Mouse (Mus musculus): ENCODE data around the gene Pcdh7. TPM values are rescaled to one million over a fixed set of nuclear protein-coding genes. Genes with fewer than 3 reads are reported as not detected.

Pcdh7 gene
- polyA plus RNA-seq, 1 experiment from 2014 or later: 8.8 TPM

- H3K9me3 ChIP-seq (ENCODE audit: control insufficient read depth, low read length): no peaks in the 10 kb centered on the region
- no peak overlapping the region for H3K4me2 ChIP-seq (ENCODE audit: low read length)
- H3K27ac ChIP-seq (ENCODE audit: low read depth): no peak overlapping the region
- DNase-seq (ENCODE audit: low spot score): no peak
- ATAC-seq (replicated peaks; ENCODE audit: low FRiP score, low TSS enrichment, low read depth): no peak
- no peaks in the 10 kb centered on the region for H3K4me1 ChIP-seq (replicated peaks; ENCODE audit: control insufficient read depth, insufficient read depth, low read length)
- H3K36me3 ChIP-seq (ENCODE audit: control insufficient read depth, insufficient read depth, low read length): no peaks in the 10 kb centered on the region
- no peaks in the 10 kb centered on the region for H3K27me3 ChIP-seq (replicated peaks; ENCODE audit: control insufficient read depth, insufficient read depth, low read length)
- H3K4me3 ChIP-seq (ENCODE audit: low read depth, low read length): no peak overlapping the region
- no peak overlapping the region for H3K9ac ChIP-seq (ENCODE audit: low read length)
- WGBS: 91% methylated on average over 3 of the region's 3 CpGs
Observed at GRCm38 (mm10) chr5:57803108-57803507, 85.3 kb downstream of the Pcdh7 start.

GRCm38 (mm10) chr5:57803890-57804289 lies 86.1 kb downstream of the Pcdh7 start:
- H3K27me3 ChIP-seq (replicated peaks; ENCODE audit: control insufficient read depth, insufficient read depth, low read length): no peaks in the 10 kb centered on the region
- DNase-seq (ENCODE audit: low spot score) (no peak), ATAC-seq (replicated peaks; ENCODE audit: low FRiP score, low TSS enrichment, low read depth) (no peak)
- 83% methylated on average over 5 of the region's 5 CpGs for WGBS
- H3K9ac ChIP-seq (ENCODE audit: low read length): no peak overlapping the region
- no peaks in the 10 kb centered on the region for H3K36me3 ChIP-seq (ENCODE audit: control insufficient read depth, insufficient read depth, low read length)
- no peaks in the 10 kb centered on the region for H3K9me3 ChIP-seq (ENCODE audit: control insufficient read depth, low read length)
- H3K4me2 ChIP-seq (ENCODE audit: low read length): no peak overlapping the region
- no peak overlapping the region for H3K27ac ChIP-seq (ENCODE audit: low read depth)
- H3K4me3 ChIP-seq (ENCODE audit: low read depth, low read length): no peak overlapping the region
- H3K4me1 ChIP-seq (replicated peaks; ENCODE audit: control insufficient read depth, insufficient read depth, low read length): no peaks in the 10 kb centered on the region

GRCm38 (mm10) chr5:57807350-57807749 lies 89.6 kb downstream of the Pcdh7 start:
- ATAC-seq (replicated peaks; ENCODE audit: low FRiP score, low TSS enrichment, low read depth) (no peak), DNase-seq (ENCODE audit: low spot score) (no peak)
- Histone ChIP-seq H3K4me2 (ENCODE audit: low read length) (no peak overlapping the region), H3K9me3 (ENCODE audit: control insufficient read depth, low read length) (no peaks in the 10 kb centered on the region), H3K9ac (ENCODE audit: low read length) (no peak overlapping the region), H3K27ac (ENCODE audit: low read depth) (no peak overlapping the region), H3K4me3 (ENCODE audit: low read depth, low read length) (no peak overlapping the region), H3K27me3 (replicated peaks; ENCODE audit: control insufficient read depth, insufficient read depth, low read length) (no peaks in the 10 kb centered on the region), H3K4me1 (replicated peaks; ENCODE audit: control insufficient read depth, insufficient read depth, low read length) (no peaks in the 10 kb centered on the region), H3K36me3 (ENCODE audit: control insufficient read depth, insufficient read depth, low read length) (no peaks in the 10 kb centered on the region)
- 66% methylated on average over 2 of the region's 2 CpGs for WGBS

GRCm38 (mm10) chr5:57810641-57811040 lies 92.9 kb downstream of the Pcdh7 start:
- 79% methylated on average over 1 of the region's 1 CpGs for WGBS
- DNase-seq (ENCODE audit: low spot score) (no peak), ATAC-seq (replicated peaks; ENCODE audit: low FRiP score, low TSS enrichment, low read depth) (no peak)
- H3K4me3 ChIP-seq (ENCODE audit: low read depth, low read length): no peak overlapping the region
- no peaks in the 10 kb centered on the region for H3K9me3 ChIP-seq (ENCODE audit: control insufficient read depth, low read length)
- H3K27me3 ChIP-seq (replicated peaks; ENCODE audit: control insufficient read depth, insufficient read depth, low read length): no peaks in the 10 kb centered on the region
- no peak overlapping the region for H3K27ac ChIP-seq (ENCODE audit: low read depth)
- H3K4me1 ChIP-seq (replicated peaks; ENCODE audit: control insufficient read depth, insufficient read depth, low read length): no peaks in the 10 kb centered on the region
- H3K36me3 ChIP-seq (ENCODE audit: control insufficient read depth, insufficient read depth, low read length): no peaks in the 10 kb centered on the region
- no peak overlapping the region for H3K9ac ChIP-seq (ENCODE audit: low read length)
- no peak overlapping the region for H3K4me2 ChIP-seq (ENCODE audit: low read length)

- Histone ChIP-seq H3K27ac (ENCODE audit: low read depth) (no peak overlapping the region), H3K4me3 (ENCODE audit: low read depth, low read length) (no peak overlapping the region), H3K9ac (ENCODE audit: low read length) (no peak overlapping the region), H3K27me3 (replicated peaks; ENCODE audit: control insufficient read depth, insufficient read depth, low read length) (no peaks in the 10 kb centered on the region), H3K36me3 (ENCODE audit: control insufficient read depth, insufficient read depth, low read length) (no peaks in the 10 kb centered on the region), H3K4me2 (ENCODE audit: low read length) (no peak overlapping the region), H3K4me1 (replicated peaks; ENCODE audit: control insufficient read depth, insufficient read depth, low read length) (no peaks in the 10 kb centered on the region), H3K9me3 (ENCODE audit: control insufficient read depth, low read length) (no peaks in the 10 kb centered on the region)
- ATAC-seq (replicated peaks; ENCODE audit: low FRiP score, low TSS enrichment, low read depth): no peak
- DNase-seq (ENCODE audit: low spot score): no peak
- 79% methylated on average over 5 of the region's 5 CpGs for WGBS
Observed at GRCm38 (mm10) chr5:57815964-57816589, 98.3 kb downstream of the Pcdh7 start.

- H3K36me3 ChIP-seq (ENCODE audit: control insufficient read depth, insufficient read depth, low read length): no peaks in the 10 kb centered on the region
- no peak overlapping the region for H3K4me3 ChIP-seq (ENCODE audit: low read depth, low read length)
- 76% methylated on average over 2 of the region's 2 CpGs for WGBS
- no peak overlapping the region for H3K9ac ChIP-seq (ENCODE audit: low read length)
- no peaks in the 10 kb centered on the region for H3K4me1 ChIP-seq (replicated peaks; ENCODE audit: control insufficient read depth, insufficient read depth, low read length)
- no peak overlapping the region for H3K27ac ChIP-seq (ENCODE audit: low read depth)
- ATAC-seq (replicated peaks; ENCODE audit: low FRiP score, low TSS enrichment, low read depth) (no peak), DNase-seq (ENCODE audit: low spot score) (no peak)
- no peaks in the 10 kb centered on the region for H3K9me3 ChIP-seq (ENCODE audit: control insufficient read depth, low read length)
- H3K27me3 ChIP-seq (replicated peaks; ENCODE audit: control insufficient read depth, insufficient read depth, low read length): no peaks in the 10 kb centered on the region
- H3K4me2 ChIP-seq (ENCODE audit: low read length): no peak overlapping the region
Observed at GRCm38 (mm10) chr5:57819788-57820187, 102.0 kb downstream of the Pcdh7 start.

- no peaks in the 10 kb centered on the region for H3K27me3 ChIP-seq (replicated peaks; ENCODE audit: control insufficient read depth, insufficient read depth, low read length)
- H3K4me2 ChIP-seq (ENCODE audit: low read length): no peak overlapping the region
- no peak overlapping the region for H3K9ac ChIP-seq (ENCODE audit: low read length)
- DNase-seq (ENCODE audit: low spot score): no peak
- H3K36me3 ChIP-seq (ENCODE audit: control insufficient read depth, insufficient read depth, low read length): no peaks in the 10 kb centered on the region
- H3K4me3 ChIP-seq (ENCODE audit: low read depth, low read length): no peak overlapping the region
- no peaks in the 10 kb centered on the region for H3K9me3 ChIP-seq (ENCODE audit: control insufficient read depth, low read length)
- no peaks in the 10 kb centered on the region for H3K4me1 ChIP-seq (replicated peaks; ENCODE audit: control insufficient read depth, insufficient read depth, low read length)
- no peak for ATAC-seq (replicated peaks; ENCODE audit: low FRiP score, low TSS enrichment, low read depth)
- H3K27ac ChIP-seq (ENCODE audit: low read depth): no peak overlapping the region
- WGBS: 75% methylated on average over 8 of the region's 8 CpGs
Observed at GRCm38 (mm10) chr5:57821099-57821498, 103.3 kb downstream of the Pcdh7 start.

GRCm38 (mm10) chr5:57828437-57828836 lies 110.7 kb downstream of the Pcdh7 start:
- no peaks in the 10 kb centered on the region; the same call in 1 of the 2 replicates for H3K4me1 ChIP-seq (replicated peaks; ENCODE audit: control insufficient read depth, insufficient read depth, low read length)
- ATAC-seq (replicated peaks; ENCODE audit: low FRiP score, low TSS enrichment, low read depth): no peak
- H3K27ac ChIP-seq (ENCODE audit: low read depth): no peak overlapping the region
- no peak overlapping the region for H3K4me2 ChIP-seq (ENCODE audit: low read length)
- H3K4me3 ChIP-seq (ENCODE audit: low read depth, low read length): no peak overlapping the region
- H3K9ac ChIP-seq (ENCODE audit: low read length): no peak overlapping the region
- H3K36me3 ChIP-seq (ENCODE audit: control insufficient read depth, insufficient read depth, low read length): no peaks in the 10 kb centered on the region
- no peaks in the 10 kb centered on the region for H3K27me3 ChIP-seq (replicated peaks; ENCODE audit: control insufficient read depth, insufficient read depth, low read length)
- 87% methylated on average over 3 of the region's 3 CpGs for WGBS
- DNase-seq (ENCODE audit: low spot score): no peak
- H3K9me3 ChIP-seq (ENCODE audit: control insufficient read depth, low read length): no peaks in the 10 kb centered on the region

GRCm38 (mm10) chr5:57837150-57837549 lies 119.4 kb downstream of the Pcdh7 start:
- no peak for ATAC-seq (replicated peaks; ENCODE audit: low FRiP score, low TSS enrichment, low read depth)
- WGBS: 37% methylated on average over 2 of the region's 2 CpGs
- no peak for DNase-seq (ENCODE audit: low spot score)
- no peak overlapping the region for H3K4me3 ChIP-seq (ENCODE audit: low read depth, low read length)
- H3K9ac ChIP-seq (ENCODE audit: low read length): no peak overlapping the region
- H3K27me3 ChIP-seq (replicated peaks; ENCODE audit: control insufficient read depth, insufficient read depth, low read length): no peaks in the 10 kb centered on the region
- H3K36me3 ChIP-seq (ENCODE audit: control insufficient read depth, insufficient read depth, low read length): no peaks in the 10 kb centered on the region
- no peaks in the 10 kb centered on the region for H3K9me3 ChIP-seq (ENCODE audit: control insufficient read depth, low read length)
- no peak overlapping the region for H3K27ac ChIP-seq (ENCODE audit: low read depth)
- no peaks in the 10 kb centered on the region for H3K4me1 ChIP-seq (replicated peaks; ENCODE audit: control insufficient read depth, insufficient read depth, low read length)
- no peak overlapping the region for H3K4me2 ChIP-seq (ENCODE audit: low read length)

Measured in intestine, embryonic 14.5 days (tissue).